Mouse (Mus musculus) brown adipose tissue, adult 24 weeks (tissue): ENCODE measurements around the gene Cmip. TPM values are rescaled to one million over a fixed set of nuclear protein-coding genes. Genes with fewer than 3 reads are reported as not detected.

Experiments used
- H3K27ac ChIP-seq: fragments of 200-500 bp; replicated peaks from 2 replicates; pipeline ENCODE4 v1.5.1; 2012; ENCODE audit warnings: low read depth, mild to moderate bottlenecking, low read length
- H3K4me1 ChIP-seq: fragments of 200-500 bp; 2 replicates; pipeline ENCODE4 v1.6.1; 2012; ENCODE audit warnings: low read length, mixed read lengths; ENCODE audit not compliant: control insufficient read depth, insufficient read depth, insufficient read length
- H3K4me3 ChIP-seq: fragments of 200-500 bp; 2 replicates; pipeline ENCODE4 v1.5.1; 2012; ENCODE audit warnings: low read depth, mild to moderate bottlenecking, low read length, moderate library complexity; ENCODE audit not compliant: insufficient read depth
- polyA plus RNA-seq: library from polyadenylated mRNA; stranded (reverse); fragments of >200 nt; gene quantifications from 2 replicates; pipeline ENCODE4 v1.2.4, GENCODE M21; 2012; ENCODE audit not compliant: missing spikeins, insufficient read depth, insufficient read length

The Cmip gene
- polyA plus RNA-seq, 1 experiment, result 6.1 TPM

GRCm38 (mm10) chr8:117251086-117251681, 5.7 kb upstream of the Cmip start:
- Histone ChIP-seq H3K4me3 (no peak overlapping the region), H3K4me1 (no peaks in the 10 kb centered on the region)

GRCm38 (mm10) chr8:117252650-117253049, 4.2 kb upstream of the Cmip start:
- Histone ChIP-seq H3K4me3 (no peak overlapping the region), H3K27ac (no peak overlapping the region), H3K4me1 (no peaks in the 10 kb centered on the region)

More at GRCm38 (mm10) chr8:117251086-117251681, 5.7 kb upstream of the Cmip start:
- H3K27ac ChIP-seq, result no peak overlapping the region

- Histone ChIP-seq H3K4me3 (no peak overlapping the region), H3K27ac (no peak overlapping the region), H3K4me1 (no peaks in the 10 kb centered on the region)
Observed at GRCm38 (mm10) chr8:117253390-117254269, 3.2 kb upstream of the Cmip start.

- no peak overlapping the region for H3K4me3 ChIP-seq
- no peak overlapping the region for H3K27ac ChIP-seq
Observed at GRCm38 (mm10) chr8:117254496-117254895, 2.4 kb upstream of the Cmip start.

GRCm38 (mm10) chr8:117256292-117256938, 449 bp upstream of the Cmip start:
- H3K4me1 ChIP-seq, result peaks cover 22% of the 10 kb centered on the region
- H3K4me3 ChIP-seq, result peak overlapping the region; percentile 79
- peak overlapping the region; percentile 55 for H3K27ac ChIP-seq

More at GRCm38 (mm10) chr8:117254496-117254895, 2.4 kb upstream of the Cmip start:
- peaks cover 8% of the 10 kb centered on the region for H3K4me1 ChIP-seq

GRCm38 (mm10) chr8:117257821-117258575, 1.1 kb downstream of the Cmip start:
- peaks cover 24% of the 10 kb centered on the region for H3K4me1 ChIP-seq
- peak overlapping the region; percentile 59 for H3K27ac ChIP-seq
- peak overlapping the region; percentile 79 for H3K4me3 ChIP-seq

- H3K27ac ChIP-seq, result peak overlapping the region; percentile 12
- H3K4me3 ChIP-seq, result peak overlapping the region; percentile 79
- H3K4me1 ChIP-seq, result peaks cover 29% of the 10 kb centered on the region
Observed at GRCm38 (mm10) chr8:117258576-117259040, 1.7 kb downstream of the Cmip start.

- peaks cover 29% of the 10 kb centered on the region for H3K4me1 ChIP-seq
- no peak overlapping the region for H3K27ac ChIP-seq
- H3K4me3 ChIP-seq, result peak overlapping the region; percentile 79
Observed at GRCm38 (mm10) chr8:117259431-117260001, 2.7 kb downstream of the Cmip start.

- Histone ChIP-seq H3K27ac (no peak overlapping the region), H3K4me3 (0 out of 2 replicates have a peak overlapping the region, but pooled peaks have one; percentile 5), H3K4me1 (peaks cover 31% of the 10 kb centered on the region)
Observed at GRCm38 (mm10) chr8:117260234-117260929, 3.5 kb downstream of the Cmip start.

- Histone ChIP-seq H3K4me1 (peaks cover 31% of the 10 kb centered on the region), H3K4me3 (0 out of 2 replicates have a peak overlapping the region, but pooled peaks have one; percentile 5), H3K27ac (no peak overlapping the region)
Observed at GRCm38 (mm10) chr8:117260930-117261475, 4.1 kb downstream of the Cmip start.

GRCm38 (mm10) chr8:117261702-117262101, 4.8 kb downstream of the Cmip start:
- Histone ChIP-seq H3K27ac (no peak overlapping the region), H3K4me3 (no peak overlapping the region), H3K4me1 (peaks cover 35% of the 10 kb centered on the region)

- H3K4me1 ChIP-seq, result peaks cover 42% of the 10 kb centered on the region
- H3K27ac ChIP-seq, result no peak overlapping the region
- no peak overlapping the region for H3K4me3 ChIP-seq
Observed at GRCm38 (mm10) chr8:117262685-117263084, 5.8 kb downstream of the Cmip start.

GRCm38 (mm10) chr8:117263442-117263841, 6.6 kb downstream of the Cmip start:
- peaks cover 42% of the 10 kb centered on the region for H3K4me1 ChIP-seq
- H3K27ac ChIP-seq, result no peak overlapping the region
- H3K4me3 ChIP-seq, result no peak overlapping the region
